Mouse (Mus musculus): ENCODE data around the gene Fshr. TPM values are rescaled to one million over a fixed set of nuclear protein-coding genes. Genes with fewer than 3 reads are reported as not detected.

The Fshr gene
- polyA plus RNA-seq, 1 experiment, result not detected

DNA sequence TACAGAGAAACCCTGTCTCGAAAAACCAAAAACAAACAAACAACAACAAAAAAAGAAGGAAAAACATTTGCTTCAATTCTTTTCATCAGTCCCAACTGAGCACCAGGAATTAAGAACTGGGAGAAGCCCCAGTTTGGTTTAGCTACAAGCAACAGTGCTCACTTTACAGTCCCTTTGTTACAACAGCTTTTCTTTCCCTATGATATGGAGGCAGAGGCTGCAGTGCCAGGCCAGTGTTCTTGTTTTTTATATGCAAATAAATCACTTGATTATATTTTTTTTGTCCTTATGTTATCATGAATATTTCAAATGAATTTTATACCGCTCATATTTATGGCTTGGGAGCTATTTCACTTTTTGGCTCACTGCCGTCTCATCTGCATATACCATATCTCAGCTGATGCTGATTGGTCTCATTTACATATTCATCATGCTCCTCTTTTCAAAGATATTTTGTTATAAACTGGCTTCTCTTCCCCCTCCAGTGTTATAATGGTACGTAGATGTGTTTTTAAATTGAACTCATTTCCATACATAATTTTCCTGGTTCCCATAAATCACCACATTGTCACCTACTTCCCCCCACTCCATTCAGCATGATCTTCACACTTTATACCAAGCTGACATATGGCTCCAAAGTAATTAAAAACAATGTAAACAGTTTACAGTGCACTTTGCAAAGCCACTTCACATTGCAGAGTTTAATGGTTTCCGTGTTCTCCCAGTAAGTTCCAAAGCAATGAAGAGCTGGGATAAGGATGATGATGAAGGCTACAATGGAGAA, 110.6 kb downstream of the Fshr start:
- no peak for TF ChIP-seq EP300 (IDR thresholded peaks at IDR 0.05; ENCODE audit: insufficient read depth, low read depth, low read length)
- no peak for TF ChIP-seq POLR2A (IDR thresholded peaks at IDR 0.05; ENCODE audit: insufficient read depth, low read length)
- TF ChIP-seq CTCF (IDR thresholded peaks at IDR 0.05; ENCODE audit: low read depth, low read length), result no peak
- Histone ChIP-seq H3K9me3 (replicated peaks; ENCODE audit: control insufficient read depth, insufficient read depth, low read length, poor library complexity, severe bottlenecking) (no peaks in the 10 kb centered on the region), H3K4me1 (ENCODE audit: control insufficient read depth, insufficient read depth, low read length) (no peaks in the 10 kb centered on the region), H3K27ac (ENCODE audit: insufficient read depth, low read length) (no peak overlapping the region), H3K4me3 (ENCODE audit: low read depth, low read length) (no peak overlapping the region), H3K27me3 (ENCODE audit: control insufficient read depth, insufficient read depth, low read length, poor library complexity, severe bottlenecking) (no peaks in the 10 kb centered on the region), H3K9ac (ENCODE audit: low read depth, poor library complexity, severe bottlenecking) (no peak overlapping the region), H3K36me3 (ENCODE audit: control insufficient read depth, insufficient read depth, low read length, poor library complexity, severe bottlenecking) (no peaks in the 10 kb centered on the region)

GRCm38 (mm10) chr17:89082897-89083296, 117.6 kb downstream of the Fshr start:
- Histone ChIP-seq H3K27me3 (ENCODE audit: control insufficient read depth, insufficient read depth, low read length, poor library complexity, severe bottlenecking) (no peaks in the 10 kb centered on the region), H3K36me3 (ENCODE audit: control insufficient read depth, insufficient read depth, low read length, poor library complexity, severe bottlenecking) (no peaks in the 10 kb centered on the region), H3K27ac (ENCODE audit: insufficient read depth, low read length) (no peak overlapping the region), H3K4me3 (ENCODE audit: low read depth, low read length) (no peak overlapping the region), H3K4me1 (ENCODE audit: control insufficient read depth, insufficient read depth, low read length) (no peaks in the 10 kb centered on the region), H3K9me3 (replicated peaks; ENCODE audit: control insufficient read depth, insufficient read depth, low read length, poor library complexity, severe bottlenecking) (no peaks in the 10 kb centered on the region), H3K9ac (ENCODE audit: low read depth, poor library complexity, severe bottlenecking) (no peak overlapping the region)
- TF ChIP-seq EP300 (IDR thresholded peaks at IDR 0.05; ENCODE audit: insufficient read depth, low read depth, low read length), result no peak
- no peak for TF ChIP-seq POLR2A (IDR thresholded peaks at IDR 0.05; ENCODE audit: insufficient read depth, low read length)
- TF ChIP-seq CTCF (IDR thresholded peaks at IDR 0.05; ENCODE audit: low read depth, low read length), result no peak

DNA sequence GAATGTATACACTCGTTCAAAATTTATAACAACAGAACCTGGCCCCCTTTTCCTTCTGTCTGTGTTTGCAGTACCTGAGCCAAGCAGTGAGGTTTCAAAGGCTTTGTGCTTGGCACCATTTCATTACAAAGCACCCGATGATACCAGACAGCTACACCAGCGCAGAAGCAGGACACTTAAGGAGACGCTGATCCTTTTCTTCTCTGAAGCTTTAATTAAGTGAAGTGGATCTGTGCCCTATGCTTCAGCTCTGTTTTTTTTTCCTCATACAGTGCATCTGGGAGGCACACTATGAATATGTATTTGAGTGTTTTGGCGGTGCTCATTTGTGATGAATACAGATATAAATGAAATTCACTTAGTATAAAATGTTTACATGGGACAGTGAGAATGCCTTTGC, 120.8 kb downstream of the Fshr start:
- no peak overlapping the region for H3K27ac ChIP-seq (ENCODE audit: insufficient read depth, low read length)
- H3K36me3 ChIP-seq (ENCODE audit: control insufficient read depth, insufficient read depth, low read length, poor library complexity, severe bottlenecking), result no peaks in the 10 kb centered on the region
- H3K4me1 ChIP-seq (ENCODE audit: control insufficient read depth, insufficient read depth, low read length), result no peaks in the 10 kb centered on the region
- no peak overlapping the region for H3K9ac ChIP-seq (ENCODE audit: low read depth, poor library complexity, severe bottlenecking)
- no peak overlapping the region for H3K4me3 ChIP-seq (ENCODE audit: low read depth, low read length)
- H3K27me3 ChIP-seq (ENCODE audit: control insufficient read depth, insufficient read depth, low read length, poor library complexity, severe bottlenecking), result no peaks in the 10 kb centered on the region
- no peak for TF ChIP-seq POLR2A (IDR thresholded peaks at IDR 0.05; ENCODE audit: insufficient read depth, low read length)
- TF ChIP-seq CTCF (IDR thresholded peaks at IDR 0.05; ENCODE audit: low read depth, low read length), result no peak
- TF ChIP-seq EP300 (IDR thresholded peaks at IDR 0.05; ENCODE audit: insufficient read depth, low read depth, low read length), result no peak
- H3K9me3 ChIP-seq (replicated peaks; ENCODE audit: control insufficient read depth, insufficient read depth, low read length, poor library complexity, severe bottlenecking), result no peaks in the 10 kb centered on the region

GRCm38 (mm10) chr17:89064327-89065095, 136.0 kb downstream of the Fshr start:
- no peak overlapping the region for H3K27ac ChIP-seq (ENCODE audit: insufficient read depth, low read length)
- H3K9me3 ChIP-seq (replicated peaks; ENCODE audit: control insufficient read depth, insufficient read depth, low read length, poor library complexity, severe bottlenecking), result no peaks in the 10 kb centered on the region
- no peaks in the 10 kb centered on the region for H3K36me3 ChIP-seq (ENCODE audit: control insufficient read depth, insufficient read depth, low read length, poor library complexity, severe bottlenecking)
- TF ChIP-seq POLR2A (IDR thresholded peaks at IDR 0.05; ENCODE audit: insufficient read depth, low read length), result no peak
- TF ChIP-seq CTCF (IDR thresholded peaks at IDR 0.05; ENCODE audit: low read depth, low read length), result no peak
- no peak for TF ChIP-seq EP300 (IDR thresholded peaks at IDR 0.05; ENCODE audit: insufficient read depth, low read depth, low read length)
- no peaks in the 10 kb centered on the region for H3K4me1 ChIP-seq (ENCODE audit: control insufficient read depth, insufficient read depth, low read length)
- H3K4me3 ChIP-seq (ENCODE audit: low read depth, low read length), result no peak overlapping the region
- no peaks in the 10 kb centered on the region for H3K27me3 ChIP-seq (ENCODE audit: control insufficient read depth, insufficient read depth, low read length, poor library complexity, severe bottlenecking)
- no peak overlapping the region for H3K9ac ChIP-seq (ENCODE audit: low read depth, poor library complexity, severe bottlenecking)

DNA sequence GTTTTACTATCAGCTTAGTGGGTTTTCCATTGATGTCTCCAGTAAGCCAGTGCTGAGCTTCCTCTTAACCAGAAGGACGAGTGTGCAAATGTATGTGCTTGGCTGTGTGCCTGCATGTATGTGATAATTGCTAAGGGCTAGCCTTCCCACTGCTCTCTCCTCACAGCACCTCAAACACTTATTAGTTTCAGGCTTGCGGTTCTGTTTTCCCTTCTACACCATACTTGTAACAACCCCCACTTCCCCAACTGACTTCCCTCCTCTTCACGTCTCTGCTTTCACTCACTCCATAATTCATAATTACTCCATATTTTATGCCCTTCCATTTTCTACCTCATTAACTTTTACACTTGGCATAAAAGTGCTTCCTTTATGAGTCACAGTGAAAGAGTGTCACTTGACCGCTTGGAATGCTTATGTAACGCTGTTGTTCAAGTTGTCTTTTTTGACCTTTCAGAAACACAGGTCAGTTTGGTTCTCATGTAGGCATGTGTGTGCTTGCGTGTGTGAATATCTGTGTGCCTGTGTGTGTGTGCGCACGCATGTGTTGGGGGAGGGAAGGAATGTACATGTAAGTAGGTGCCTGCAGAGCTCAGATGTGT, 138.0 kb downstream of the Fshr start:
- H3K27ac ChIP-seq (ENCODE audit: insufficient read depth, low read length), result no peak overlapping the region
- no peak overlapping the region for H3K4me3 ChIP-seq (ENCODE audit: low read depth, low read length)
- H3K4me1 ChIP-seq (ENCODE audit: control insufficient read depth, insufficient read depth, low read length), result no peaks in the 10 kb centered on the region
- H3K36me3 ChIP-seq (ENCODE audit: control insufficient read depth, insufficient read depth, low read length, poor library complexity, severe bottlenecking), result no peaks in the 10 kb centered on the region
- H3K9me3 ChIP-seq (replicated peaks; ENCODE audit: control insufficient read depth, insufficient read depth, low read length, poor library complexity, severe bottlenecking), result no peaks in the 10 kb centered on the region
- H3K9ac ChIP-seq (ENCODE audit: low read depth, poor library complexity, severe bottlenecking), result no peak overlapping the region
- H3K27me3 ChIP-seq (ENCODE audit: control insufficient read depth, insufficient read depth, low read length, poor library complexity, severe bottlenecking), result no peaks in the 10 kb centered on the region
- TF ChIP-seq EP300 (IDR thresholded peaks at IDR 0.05; ENCODE audit: insufficient read depth, low read depth, low read length) (no peak), CTCF (IDR thresholded peaks at IDR 0.05; ENCODE audit: low read depth, low read length) (no peak), POLR2A (IDR thresholded peaks at IDR 0.05; ENCODE audit: insufficient read depth, low read length) (no peak)

Data from ES-Bruce4 (cell line).